Mouse (Mus musculus): ENCODE data around the gene Epb41l1.

Epb41l1 gene

GRCm38 (mm10) chr2:156460470-156460869 lies 39.8 kb downstream of the Epb41l1 start:
- DNase-seq (ENCODE audit: low spot score): peak; percentile 38

- no peak for DNase-seq (ENCODE audit: low spot score)
These were observed 41.7 kb downstream of the Epb41l1 start for GRCm38 (mm10) chr2:156462154-156463029.

- no peak for DNase-seq (ENCODE audit: low spot score)
These were observed 43.7 kb downstream of the Epb41l1 start for GRCm38 (mm10) chr2:156464416-156464815.

GRCm38 (mm10) chr2:156467538-156467937 lies 46.8 kb downstream of the Epb41l1 start:
- DNase-seq (ENCODE audit: low spot score): no peak

- DNase-seq (ENCODE audit: low spot score): no peak
These were observed 48.2 kb downstream of the Epb41l1 start for GRCm38 (mm10) chr2:156468890-156469289.

- no peak for DNase-seq (ENCODE audit: low spot score)
These were observed 48.8 kb downstream of the Epb41l1 start for GRCm38 (mm10) chr2:156469508-156469907.

GRCm38 (mm10) chr2:156470938-156471337 lies 50.2 kb downstream of the Epb41l1 start:
- DNase-seq (ENCODE audit: low spot score): no peak

GRCm38 (mm10) chr2:156472336-156472735 lies 51.6 kb downstream of the Epb41l1 start:
- DNase-seq (ENCODE audit: low spot score): no peak

GRCm38 (mm10) chr2:156473696-156474095 lies 53.0 kb downstream of the Epb41l1 start:
- peak; percentile 82 for DNase-seq (ENCODE audit: low spot score)

- DNase-seq (ENCODE audit: low spot score): peak; percentile 94
These were observed 53.4 kb downstream of the Epb41l1 start for GRCm38 (mm10) chr2:156474111-156474510.

- DNase-seq (ENCODE audit: low spot score): peak; percentile 76
These were observed 54.2 kb downstream of the Epb41l1 start for GRCm38 (mm10) chr2:156474891-156475284.

GRCm38 (mm10) chr2:156475285-156476110 lies 54.8 kb downstream of the Epb41l1 start:
- DNase-seq (ENCODE audit: low spot score): peak; percentile 74

GRCm38 (mm10) chr2:156476111-156476747 lies 55.5 kb downstream of the Epb41l1 start:
- peak; percentile 36 for DNase-seq (ENCODE audit: low spot score)

GRCm38 (mm10) chr2:156476748-156477151 lies 56.0 kb downstream of the Epb41l1 start:
- peak; percentile 45 for DNase-seq (ENCODE audit: low spot score)

- peak; percentile 77 for DNase-seq (ENCODE audit: low spot score)
These were observed 57.5 kb downstream of the Epb41l1 start for GRCm38 (mm10) chr2:156478046-156478690.

GRCm38 (mm10) chr2:156479833-156480232 lies 59.1 kb downstream of the Epb41l1 start:
- DNase-seq (ENCODE audit: low spot score): no peak

GRCm38 (mm10) chr2:156480267-156480666 lies 59.6 kb downstream of the Epb41l1 start:
- no peak for DNase-seq (ENCODE audit: low spot score)

- DNase-seq (ENCODE audit: low spot score): no peak
These were observed 61.6 kb downstream of the Epb41l1 start for GRCm38 (mm10) chr2:156482299-156482698.

- no peak for DNase-seq (ENCODE audit: low spot score)
These were observed 62.1 kb downstream of the Epb41l1 start for GRCm38 (mm10) chr2:156482764-156483163.

GRCm38 (mm10) chr2:156483204-156483603 lies 62.5 kb downstream of the Epb41l1 start:
- DNase-seq (ENCODE audit: low spot score): no peak

- peak; percentile 74 for DNase-seq (ENCODE audit: low spot score)
These were observed 65.5 kb downstream of the Epb41l1 start for GRCm38 (mm10) chr2:156486086-156486751.

Data from adipocyte (in vitro differentiated cells).